Mouse (Mus musculus) bone marrow macrophage, adult 2 months (primary cell): Measurements from ENCODE around the gene Stk32c.

Experiments used
- CTCF ChIP-seq: IDR thresholded peaks from 2 replicates; pipeline ENCODE4 v1.5.1; 2012; ENCODE audit warnings: low read depth, mild to moderate bottlenecking, low read length, moderate library complexity
- POLR2A ChIP-seq: IDR thresholded peaks from 2 replicates; pipeline ENCODE4 v1.6.1; 2012; ENCODE audit warnings: mild to moderate bottlenecking, low read depth, low read length, borderline replicate concordance

DNA sequence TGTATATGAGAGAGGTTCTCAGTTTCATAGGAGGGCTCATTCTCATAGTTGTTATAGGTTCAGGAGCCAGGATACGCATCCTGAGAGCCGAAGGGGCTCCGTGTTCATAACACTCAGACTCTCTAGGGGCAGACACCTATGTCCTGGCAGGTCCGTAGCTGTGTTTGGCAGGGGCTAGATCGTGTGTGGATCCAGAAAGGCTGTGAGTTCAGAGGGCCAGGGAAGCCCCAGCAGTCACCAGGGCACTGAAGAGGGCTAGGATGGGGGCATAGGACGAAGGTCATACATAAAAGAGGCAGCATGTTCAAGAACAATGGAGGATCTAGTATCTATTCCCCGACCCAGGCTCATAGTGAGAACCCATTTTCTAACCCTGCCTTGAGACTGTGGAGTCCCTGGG, 117.8 kb downstream of the Stk32c start:
- no peak for TF ChIP-seq CTCF
- no peak for TF ChIP-seq POLR2A
